Mouse (Mus musculus): ENCODE data around the gene Spaar. TPM values are rescaled to one million over a fixed set of nuclear protein-coding genes. Genes with fewer than 3 reads are reported as not detected.

Gene Spaar
- polyA plus RNA-seq (2016; fragmentation: Nextera tagmentation; extraction: Ambion mirVana), result 0.05 and 0.13 TPM in 2 replicates

- no peaks in the 10 kb centered on the region for H3K36me3 ChIP-seq
- H3K4me3 ChIP-seq, result no peak within 1 kb of the TSS
- no peaks in the 10 kb centered on the region for H3K27me3 ChIP-seq
- H3K4me2 ChIP-seq (replicated peaks), result no peak within 1 kb of the TSS
- H3K4me1 ChIP-seq, result no peaks in the 10 kb centered on the region
- H3K9me3 ChIP-seq (replicated peaks), result no peaks in the 10 kb centered on the region
- no peak within 1 kb of the TSS for H3K9ac ChIP-seq
- ATAC-seq (ENCODE audit: low FRiP score), result no peak
- WGBS, result 71% methylated on average over 14 of the region's 14 CpGs
- H3K27ac ChIP-seq, result no peak within 1 kb of the TSS
These were observed at the start of gene Spaar for GRCm38 (mm10) chr4:43729794-43730550. Gene Spaar (plus strand): TSS chr4:43730034.

DNA sequence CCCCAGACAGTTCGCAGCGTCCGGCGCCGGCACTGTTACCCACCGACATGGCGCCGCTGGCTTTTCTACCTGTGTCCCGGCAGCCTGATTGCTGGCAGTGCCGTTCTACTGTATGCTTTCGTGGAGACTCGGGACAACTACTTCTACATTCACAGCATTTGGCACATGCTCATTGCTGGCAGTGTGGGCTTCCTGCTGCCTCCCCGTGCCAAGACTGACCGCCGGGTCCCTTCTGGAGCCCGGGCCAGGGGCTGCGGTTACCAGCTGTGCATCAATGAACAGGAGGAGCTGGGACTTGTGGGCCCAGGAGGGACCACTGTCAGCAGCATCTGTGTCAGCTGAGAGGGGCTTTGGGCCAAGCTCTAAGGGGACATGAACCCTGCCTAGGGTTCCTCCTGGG, 39.8 kb upstream of the Spaar start:
- Histone ChIP-seq H3K4me1 (no peaks in the 10 kb centered on the region), H3K9ac (no peak overlapping the region), H3K36me3 (peaks cover 48% of the 10 kb centered on the region), H3K9me3 (replicated peaks) (no peaks in the 10 kb centered on the region), H3K27me3 (no peaks in the 10 kb centered on the region), H3K4me3 (no peak overlapping the region), H3K27ac (no peak overlapping the region), H3K4me2 (replicated peaks) (no peak overlapping the region)
- ATAC-seq (ENCODE audit: low FRiP score), result no peak
- 95% methylated on average over 17 of the region's 17 CpGs for whole genome bisulfite sequencing

GRCm38 (mm10) chr4:43691026-43691425, 38.8 kb upstream of the Spaar start:
- Histone ChIP-seq H3K36me3 (peaks cover 38% of the 10 kb centered on the region), H3K27me3 (no peaks in the 10 kb centered on the region), H3K4me1 (no peaks in the 10 kb centered on the region), H3K27ac (no peak overlapping the region), H3K4me2 (replicated peaks) (no peak overlapping the region), H3K9ac (no peak overlapping the region), H3K9me3 (replicated peaks) (no peaks in the 10 kb centered on the region), H3K4me3 (no peak overlapping the region)
- no peak for ATAC-seq (ENCODE audit: low FRiP score)
- WGBS, result 84% methylated on average over 5 of the region's 5 CpGs

DNA sequence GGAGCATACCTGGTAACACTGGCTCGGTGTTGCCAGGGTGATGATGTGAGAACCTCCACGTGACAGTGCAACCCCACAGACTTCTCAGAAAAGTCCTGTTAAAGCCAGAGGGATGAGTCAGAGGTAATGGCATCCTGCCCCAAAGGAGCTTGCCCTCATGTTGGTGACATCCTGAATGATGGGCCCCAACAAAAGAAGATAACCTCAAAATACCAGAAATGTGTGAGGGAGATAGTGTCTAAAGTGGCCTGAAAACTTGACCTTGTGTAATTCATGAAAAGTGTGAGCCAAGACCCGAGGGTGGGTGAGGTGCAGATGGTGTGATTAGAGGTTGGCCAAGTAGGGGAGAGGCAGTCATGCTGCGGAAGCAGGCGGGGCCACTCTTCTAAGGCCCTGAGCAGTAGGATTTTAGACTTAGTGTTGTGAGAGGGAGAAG, 36.0 kb upstream of the Spaar start:
- Histone ChIP-seq H3K36me3 (peaks cover 20% of the 10 kb centered on the region), H3K27me3 (no peaks in the 10 kb centered on the region), H3K4me3 (no peak overlapping the region), H3K4me2 (replicated peaks) (no peak overlapping the region), H3K27ac (no peak overlapping the region), H3K9me3 (replicated peaks) (no peaks in the 10 kb centered on the region), H3K4me1 (no peaks in the 10 kb centered on the region), H3K9ac (no peak overlapping the region)
- WGBS, result 81% methylated on average over 5 of the region's 5 CpGs
- ATAC-seq (ENCODE audit: low FRiP score), result no peak

GRCm38 (mm10) chr4:43694439-43695248, 35.2 kb upstream of the Spaar start:
- Histone ChIP-seq H3K4me1 (no peaks in the 10 kb centered on the region), H3K9me3 (replicated peaks) (no peaks in the 10 kb centered on the region), H3K9ac (no peak overlapping the region), H3K4me3 (no peak overlapping the region), H3K27me3 (no peaks in the 10 kb centered on the region), H3K36me3 (peaks cover 13% of the 10 kb centered on the region), H3K27ac (no peak overlapping the region), H3K4me2 (replicated peaks) (no peak overlapping the region)
- WGBS, result 97% methylated on average over 1 of the region's 1 CpGs
- no peak for ATAC-seq (ENCODE audit: low FRiP score)

DNA sequence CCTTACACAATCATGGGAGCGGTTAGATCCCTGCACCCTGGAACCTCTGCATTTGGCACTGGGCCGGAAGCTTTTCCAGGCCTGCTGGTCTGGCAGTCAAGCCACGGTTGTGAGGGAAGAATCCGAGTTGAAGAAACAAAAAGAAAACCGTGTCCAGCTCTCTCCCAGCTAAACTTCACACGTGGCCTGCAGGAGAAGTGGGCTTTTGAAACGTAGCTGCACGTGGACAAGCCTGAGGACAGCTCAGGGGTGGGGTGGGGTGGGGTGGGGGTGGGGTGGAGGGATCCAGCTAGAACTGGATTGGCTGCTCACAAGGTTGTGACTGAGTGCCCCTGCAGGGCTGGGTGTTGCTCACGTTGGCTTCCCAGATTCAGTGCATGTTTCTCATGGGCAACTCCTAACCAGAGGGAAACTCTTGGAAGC, 34.6 kb upstream of the Spaar start:
- peaks cover 7% of the 10 kb centered on the region for H3K36me3 ChIP-seq
- no peak overlapping the region for H3K9ac ChIP-seq
- no peaks in the 10 kb centered on the region for H3K4me1 ChIP-seq
- H3K4me3 ChIP-seq, result no peak overlapping the region
- whole genome bisulfite sequencing, result 33% methylated on average over 9 of the region's 9 CpGs
- no peak overlapping the region for H3K27ac ChIP-seq
- no peaks in the 10 kb centered on the region for H3K9me3 ChIP-seq (replicated peaks)
- no peaks in the 10 kb centered on the region for H3K27me3 ChIP-seq
- H3K4me2 ChIP-seq (replicated peaks), result no peak overlapping the region
- ATAC-seq (ENCODE audit: low FRiP score), result no peak

GRCm38 (mm10) chr4:43696561-43696960, 33.3 kb upstream of the Spaar start:
- H3K9me3 ChIP-seq (replicated peaks), result no peaks in the 10 kb centered on the region
- no peak overlapping the region for H3K4me2 ChIP-seq (replicated peaks)
- H3K27ac ChIP-seq, result no peak overlapping the region
- no peaks in the 10 kb centered on the region for H3K4me1 ChIP-seq
- 88% methylated on average over 13 of the region's 13 CpGs for WGBS
- ATAC-seq (ENCODE audit: low FRiP score), result no peak
- H3K4me3 ChIP-seq, result no peak overlapping the region
- no peak overlapping the region for H3K9ac ChIP-seq
- H3K36me3 ChIP-seq, result peaks cover 2% of the 10 kb centered on the region; the same call in 1 of the 2 replicates
- no peaks in the 10 kb centered on the region for H3K27me3 ChIP-seq

- no peak for ATAC-seq (ENCODE audit: low FRiP score)
- Histone ChIP-seq H3K9ac (no peak within 1 kb of the TSS), H3K4me1 (no peaks in the 10 kb centered on the region), H3K4me2 (replicated peaks) (no peak within 1 kb of the TSS), H3K27ac (no peak within 1 kb of the TSS), H3K27me3 (no peaks in the 10 kb centered on the region), H3K36me3 (no peaks in the 10 kb centered on the region), H3K9me3 (replicated peaks) (no peaks in the 10 kb centered on the region), H3K4me3 (no peak within 1 kb of the TSS)
- 94% methylated on average over 6 of the region's 6 CpGs for WGBS
These were observed 29.1 kb upstream of the Spaar start, which contains the start of gene Olfr70 for GRCm38 (mm10) chr4:43700707-43701106. Gene Olfr70 (minus strand): TSS chr4:43700807.

DNA sequence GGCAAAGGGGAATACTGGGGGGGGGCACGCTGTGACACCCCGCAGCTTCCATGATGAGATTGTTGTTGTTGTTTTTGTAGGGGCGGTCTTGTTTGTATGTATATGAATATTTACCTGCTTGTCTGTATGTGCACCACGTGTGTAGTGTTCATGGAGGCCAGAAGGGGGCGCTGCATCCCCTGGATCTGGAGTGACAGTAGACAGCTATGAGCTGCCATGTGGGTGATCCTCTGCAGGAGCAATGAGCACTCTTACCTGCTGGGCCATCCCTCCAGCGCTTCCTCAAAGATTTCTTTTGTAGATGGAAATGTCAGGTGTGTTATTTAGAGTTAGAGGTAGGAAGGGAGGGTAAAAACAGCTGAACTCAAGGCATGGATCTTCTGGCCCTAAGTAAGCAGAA, 26.4 kb upstream of the Spaar start:
- no peaks in the 10 kb centered on the region for H3K4me1 ChIP-seq
- no peak overlapping the region for H3K4me2 ChIP-seq (replicated peaks)
- H3K27me3 ChIP-seq, result no peaks in the 10 kb centered on the region
- H3K9ac ChIP-seq, result no peak overlapping the region
- H3K4me3 ChIP-seq, result no peak overlapping the region
- H3K27ac ChIP-seq, result no peak overlapping the region
- H3K36me3 ChIP-seq, result no peaks in the 10 kb centered on the region
- 77% methylated on average over 6 of the region's 6 CpGs for WGBS
- H3K9me3 ChIP-seq (replicated peaks), result no peaks in the 10 kb centered on the region
- ATAC-seq (ENCODE audit: low FRiP score), result no peak

- no peaks in the 10 kb centered on the region for H3K4me1 ChIP-seq
- ATAC-seq (ENCODE audit: low FRiP score), result no peak
- 81% methylated on average over 8 of the region's 8 CpGs for WGBS
These were observed 26.0 kb upstream of the Spaar start for GRCm38 (mm10) chr4:43703851-43704250.

DNA sequence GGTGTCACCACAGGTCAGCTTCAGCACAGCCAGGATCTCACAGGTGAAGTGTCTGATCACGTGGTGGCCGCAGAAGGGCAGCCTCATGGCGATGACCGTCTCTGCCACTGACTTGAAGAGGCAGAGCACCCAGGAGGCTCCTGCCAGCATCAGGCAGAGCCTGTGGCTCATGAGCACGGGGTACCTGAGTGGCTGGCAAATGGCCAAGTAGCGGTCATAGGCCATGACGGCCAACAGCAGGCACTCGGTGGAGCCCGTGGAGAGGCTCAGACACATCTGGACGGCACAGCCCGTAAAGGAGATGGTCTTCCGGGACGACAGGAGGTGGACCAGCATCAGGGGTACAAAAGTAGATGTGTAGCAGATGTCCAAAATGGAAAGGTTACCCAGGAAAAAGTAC, 23.8 kb upstream of the Spaar start:
- H3K36me3 ChIP-seq, result no peaks in the 10 kb centered on the region
- 85% methylated on average over 13 of the region's 13 CpGs for WGBS
- H3K4me3 ChIP-seq, result no peak overlapping the region

More at GRCm38 (mm10) chr4:43703851-43704250, 26.0 kb upstream of the Spaar start:
- Histone ChIP-seq H3K36me3 (no peaks in the 10 kb centered on the region), H3K27ac (no peak overlapping the region), H3K27me3 (no peaks in the 10 kb centered on the region), H3K9ac (no peak overlapping the region), H3K4me3 (no peak overlapping the region), H3K4me2 (replicated peaks) (no peak overlapping the region), H3K9me3 (replicated peaks) (no peaks in the 10 kb centered on the region)

GRCm38 (mm10) chr4:43709869-43710268, 20.0 kb upstream of the Spaar start, which contains the start of gene Olfr71:
Gene Olfr71 (minus strand): TSS chr4:43710255.
- no peak for ATAC-seq (ENCODE audit: low FRiP score)
- H3K9ac ChIP-seq, result no peak within 1 kb of the TSS
- WGBS, result 78% methylated on average over 6 of the region's 6 CpGs
- H3K36me3 ChIP-seq, result no peaks in the 10 kb centered on the region
- H3K27me3 ChIP-seq, result no peaks in the 10 kb centered on the region
- H3K4me2 ChIP-seq (replicated peaks), result no peak within 1 kb of the TSS
- H3K4me1 ChIP-seq, result no peaks in the 10 kb centered on the region
- no peaks in the 10 kb centered on the region for H3K9me3 ChIP-seq (replicated peaks)
- H3K4me3 ChIP-seq, result no peak within 1 kb of the TSS
- H3K27ac ChIP-seq, result no peak within 1 kb of the TSS

More for the DNA sequence above, 23.8 kb upstream of the Spaar start:
- no peak overlapping the region for H3K9ac ChIP-seq
- H3K4me2 ChIP-seq (replicated peaks), result no peak overlapping the region
- no peaks in the 10 kb centered on the region for H3K4me1 ChIP-seq
- H3K27me3 ChIP-seq, result no peaks in the 10 kb centered on the region
- no peaks in the 10 kb centered on the region for H3K9me3 ChIP-seq (replicated peaks)
- no peak overlapping the region for H3K27ac ChIP-seq
- no peak for ATAC-seq (ENCODE audit: low FRiP score)

Data from hindbrain, embryonic 12.5 days (tissue).